Mouse (Mus musculus) left cerebral cortex, adult 8-10 months (tissue): ENCODE results near the gene Arl2bp. TPM values are rescaled to one million over a fixed set of nuclear protein-coding genes. Genes with fewer than 3 reads are reported as not detected.
A peak's percentile ranks its signal among the peaks of the same experiment; 100 is the strongest.

Experiments
- DNase-seq, 2 experiments: peaks; one replicate each; pipeline ENCODE4 v3.0.0; 2022; ENCODE audit warnings: low spot score in 2 of 2
- total RNA-seq, 4 experiments: library from RNA; stranded (reverse); gene quantifications; 2 replicates each; pipeline ENCODE4 v1.2.4; 2022

Arl2bp gene
- total RNA-seq, 4 experiments from 2014 or later: 141 to 161 (median 143) TPM

GRCm38 (mm10) chr8:94695341-94695993 is 29.1 kb downstream of the Arl2bp start:
- DNase-seq: no peak

- DNase-seq: no peak
These were observed 29.6 kb downstream of the Arl2bp start, which contains the start of gene Pllp for GRCm38 (mm10) chr8:94695994-94696384. Gene Pllp (minus strand): TSS chr8:94696278.

- no peak for DNase-seq
These were observed 30.2 kb downstream of the Arl2bp start for GRCm38 (mm10) chr8:94696566-94696965.

- DNase-seq: no peak
These were observed 31.6 kb downstream of the Arl2bp start for GRCm38 (mm10) chr8:94697956-94698355.

- DNase-seq: no peak
These were observed 33.0 kb downstream of the Arl2bp start for GRCm38 (mm10) chr8:94699366-94699765.

GRCm38 (mm10) chr8:94700421-94700935 is 34.1 kb downstream of the Arl2bp start:
- no peak for DNase-seq

GRCm38 (mm10) chr8:94702156-94702555 is 35.8 kb downstream of the Arl2bp start:
- no peak for DNase-seq

GRCm38 (mm10) chr8:94702844-94703813 is 36.7 kb downstream of the Arl2bp start:
- DNase-seq: peak; percentile 77 to 81

- peak; percentile 92 to 100 for DNase-seq
These were observed 37.7 kb downstream of the Arl2bp start for GRCm38 (mm10) chr8:94703972-94704668.

GRCm38 (mm10) chr8:94704669-94704984 is 38.2 kb downstream of the Arl2bp start:
- no peak for DNase-seq

GRCm38 (mm10) chr8:94705581-94706245 is 39.3 kb downstream of the Arl2bp start:
- no peak for DNase-seq

- DNase-seq: no peak
These were observed 40.5 kb downstream of the Arl2bp start for GRCm38 (mm10) chr8:94706732-94707395.

- DNase-seq: no peak
These were observed 43.9 kb downstream of the Arl2bp start for GRCm38 (mm10) chr8:94710336-94710735.

- no peak for DNase-seq
These were observed 44.8 kb downstream of the Arl2bp start for GRCm38 (mm10) chr8:94711160-94711718.

- DNase-seq: no peak
These were observed 48.2 kb downstream of the Arl2bp start for GRCm38 (mm10) chr8:94714556-94714955.

GRCm38 (mm10) chr8:94715871-94716270 is 49.5 kb downstream of the Arl2bp start:
- no peak for DNase-seq

- no peak for DNase-seq
These were observed 50.4 kb downstream of the Arl2bp start for GRCm38 (mm10) chr8:94716841-94717240.
